21 mouse cellular contexts compared by ENCODE assay signal in genomic region chr7:70699391-70699790, GRCm38 (mm10).
A peak's percentile ranks its signal among the peaks of the same experiment; 100 is the strongest.
DNase-seq lines count a peak whose midpoint lies in the region; ATAC-seq lines count a peak whose summit lies in the region.
"Had no signal": no experiment of that assay in that cellular context is flagged by ENCODE, and none has a peak within 500 bp of the region (broad histone marks: within the 10 kb centered on the region; RNA-seq: fewer than 3 reads in every experiment).

No protein-coding gene starts in this region.

- no peak overlapping the region for H3K9ac ChIP-seq in forebrain, embryonic 11.5 days (ENCODE audit: low read length)
- no peak overlapping the region for H3K9ac ChIP-seq in embryonic facial prominence, embryonic 14.5 days (ENCODE audit: low read depth, low read length)
- no peak overlapping the region for H3K9ac ChIP-seq in kidney, embryonic 16.5 days (replicated peaks; ENCODE audit: low read length)
- H3K9ac ChIP-seq: hindbrain, embryonic 15.5 days had no signal

- no peaks in the 10 kb centered on the region for H3K27me3 ChIP-seq in forebrain, embryonic 10.5 days (ENCODE audit: poor library complexity, severe bottlenecking)
- H3K27me3 ChIP-seq in forebrain, embryonic 11.5 days (ENCODE audit: control insufficient read depth, insufficient read depth, low read length): no peaks in the 10 kb centered on the region
- H3K27me3 ChIP-seq in embryonic facial prominence, embryonic 14.5 days (replicated peaks; ENCODE audit: control insufficient read depth, insufficient read depth, low read length): no peaks in the 10 kb centered on the region; the same call in 1 of the 2 replicates
- no peaks in the 10 kb centered on the region for H3K27me3 ChIP-seq in heart, embryonic 10.5 days (ENCODE audit: insufficient read depth, poor library complexity, severe bottlenecking)
- no peaks in the 10 kb centered on the region for H3K27me3 ChIP-seq in kidney, embryonic 16.5 days (ENCODE audit: insufficient read depth, low read length)
- H3K27me3 ChIP-seq: hindbrain, embryonic 15.5 days had no signal

- H3K4me3 ChIP-seq in forebrain, embryonic 10.5 days: no peak overlapping the region
- no peak overlapping the region for H3K4me3 ChIP-seq in forebrain, embryonic 11.5 days (ENCODE audit: low read depth, low read length)
- no peak overlapping the region for H3K4me3 ChIP-seq in embryonic facial prominence, embryonic 14.5 days (ENCODE audit: low read depth, low read length)
- no peak overlapping the region for H3K4me3 ChIP-seq in heart, embryonic 10.5 days
- no peak overlapping the region for H3K4me3 ChIP-seq in kidney, embryonic 16.5 days (ENCODE audit: low read length)
- H3K4me3 ChIP-seq: gastrocnemius, adult 2 months; hindbrain, embryonic 15.5 days had no signal

- no peaks in the 10 kb centered on the region for H3K36me3 ChIP-seq in forebrain, embryonic 10.5 days (replicated peaks)
- no peaks in the 10 kb centered on the region for H3K36me3 ChIP-seq in forebrain, embryonic 11.5 days (ENCODE audit: control insufficient read depth, insufficient read depth, low read length)
- no peaks in the 10 kb centered on the region for H3K36me3 ChIP-seq in embryonic facial prominence, embryonic 14.5 days (ENCODE audit: control insufficient read depth, insufficient read depth, low read length)
- no peaks in the 10 kb centered on the region for H3K36me3 ChIP-seq in heart, embryonic 10.5 days
- H3K36me3 ChIP-seq in kidney, embryonic 16.5 days (ENCODE audit: insufficient read depth, low read length): no peaks in the 10 kb centered on the region
- H3K36me3 ChIP-seq: G1E; hindbrain, embryonic 15.5 days had no signal

- no peak for ATAC-seq in forebrain, embryonic 11.5 days (replicated peaks; ENCODE audit: low FRiP score)
- no peak for ATAC-seq in embryonic facial prominence, embryonic 14.5 days (ENCODE audit: low read depth)
- ATAC-seq in kidney, embryonic 16.5 days (ENCODE audit: low FRiP score, low TSS enrichment): no peak
- ATAC-seq: CD4-positive, CD25-positive, alpha-beta regulatory T cell, adult 4 months; forebrain, embryonic 14.5 days; intestine, embryonic 16.5 days had no signal

- H3K4me2 ChIP-seq in forebrain, embryonic 11.5 days (ENCODE audit: low read depth, low read length, severe bottlenecking): no peak overlapping the region
- H3K4me2 ChIP-seq in embryonic facial prominence, embryonic 14.5 days (ENCODE audit: low read depth, low read length): no peak overlapping the region
- no peak overlapping the region for H3K4me2 ChIP-seq in kidney, embryonic 16.5 days (replicated peaks; ENCODE audit: low read depth, low read length)
- H3K4me2 ChIP-seq: hindbrain, embryonic 15.5 days had no signal

- peak; percentile 22 for DNase-seq in forebrain, embryonic 10.5 days (ENCODE audit: extremely low spot score, low spot score)
- DNase-seq in forebrain, embryonic 11.5 days (ENCODE audit: low spot score): no peak
- peak; percentile 30 for DNase-seq in NIH3T3 (ENCODE audit: low read depth)
- DNase-seq in embryo, embryonic 9.5 days (ENCODE audit: extremely low spot score): peak; percentile 48
- peak; percentile 43 for DNase-seq in embryonic facial prominence, embryonic 14.5 days (ENCODE audit: low spot score)
- no peak for DNase-seq in heart, embryonic 10.5 days (ENCODE audit: low spot score)
- DNase-seq in urinary bladder, postnatal 10 days (ENCODE audit: low spot score): no peak
- DNase-seq: adrenal gland, postnatal 10 days; B cell, adult 2 months; cerebellum, adult 11-12 months; cerebellum, adult 9-10 months; cerebellum, postnatal 25 days; gastrocnemius, adult 2 months; gastrocnemius, postnatal 25 days; heart, postnatal 10 days had no signal

- H3K4me1 ChIP-seq in forebrain, embryonic 10.5 days: peaks cover 8% of the 10 kb centered on the region; the same call in 1 of the 2 replicates
- no peaks in the 10 kb centered on the region for H3K4me1 ChIP-seq in forebrain, embryonic 11.5 days (replicated peaks; ENCODE audit: control insufficient read depth, insufficient read depth, low read length)
- H3K4me1 ChIP-seq in embryonic facial prominence, embryonic 14.5 days (ENCODE audit: control insufficient read depth, insufficient read depth, low read length): peaks cover 8% of the 10 kb centered on the region
- H3K4me1 ChIP-seq in heart, embryonic 10.5 days: no peaks in the 10 kb centered on the region
- H3K4me1 ChIP-seq in kidney, embryonic 16.5 days (ENCODE audit: insufficient read depth, low read length): no peaks in the 10 kb centered on the region
- H3K4me1 ChIP-seq: hindbrain, embryonic 15.5 days had no signal

- no peak overlapping the region for H3K27ac ChIP-seq in forebrain, embryonic 10.5 days
- H3K27ac ChIP-seq in forebrain, embryonic 11.5 days (ENCODE audit: low read depth, low read length): no peak overlapping the region
- no peak overlapping the region for H3K27ac ChIP-seq in embryonic facial prominence, embryonic 14.5 days (replicated peaks; ENCODE audit: low read depth, low read length)
- H3K27ac ChIP-seq in heart, embryonic 10.5 days: no peak overlapping the region
- H3K27ac ChIP-seq in kidney, embryonic 16.5 days (ENCODE audit: low read length): no peak overlapping the region
- H3K27ac ChIP-seq: gastrocnemius, adult 2 months; hindbrain, embryonic 15.5 days had no signal

- WGBS in forebrain, embryonic 10.5 days: 57% methylated on average over 2 of the region's 2 CpGs
- WGBS in forebrain, embryonic 11.5 days: 70% methylated on average over 2 of the region's 2 CpGs
- WGBS in embryonic facial prominence, embryonic 14.5 days: 13% methylated on average over 2 of the region's 2 CpGs
- WGBS in heart, embryonic 10.5 days: 70% methylated on average over 2 of the region's 2 CpGs
- 75% methylated on average over 2 of the region's 2 CpGs for WGBS in kidney, embryonic 16.5 days

- H3K9me3 ChIP-seq in forebrain, embryonic 10.5 days: no peaks in the 10 kb centered on the region
- no peaks in the 10 kb centered on the region for H3K9me3 ChIP-seq in forebrain, embryonic 11.5 days (ENCODE audit: control insufficient read depth, low read length)
- no peaks in the 10 kb centered on the region for H3K9me3 ChIP-seq in embryonic facial prominence, embryonic 14.5 days (ENCODE audit: control insufficient read depth, low read length)
- no peaks in the 10 kb centered on the region for H3K9me3 ChIP-seq in heart, embryonic 10.5 days
- no peaks in the 10 kb centered on the region for H3K9me3 ChIP-seq in kidney, embryonic 16.5 days (ENCODE audit: low read length)
- H3K9me3 ChIP-seq: hindbrain, embryonic 15.5 days had no signal

Comparison
In these comparisons a context has a peak if more than half of its experiments do, and no peak if none do; other contexts are left out.
1. DNase-seq: peak in forebrain, embryonic 10.5 days (single experiment), NIH3T3 (single experiment), embryo, embryonic 9.5 days (single experiment) and embryonic facial prominence, embryonic 14.5 days (single experiment); none in forebrain, embryonic 11.5 days (single experiment), heart, embryonic 10.5 days (single experiment) and urinary bladder, postnatal 10 days (single experiment).